23 mouse cellular contexts compared by ENCODE assay signal in genomic region chr7:142996998-142997397, GRCm38 (mm10). TPM values are rescaled to one million over a fixed set of nuclear protein-coding genes. Genes with fewer than 3 reads are reported as not detected.
DNase-seq lines count a peak whose midpoint lies in the region; ATAC-seq and TF ChIP-seq lines count a peak whose summit lies in the region.
"Had no signal": no experiment of that assay in that cellular context is flagged by ENCODE, and none has a peak within 500 bp of the region (broad histone marks: within the 10 kb centered on the region; RNA-seq: fewer than 3 reads in every experiment).

No protein-coding gene starts in this region.

- H3K36me3 ChIP-seq in lung, embryonic 14.5 days (ENCODE audit: insufficient read depth), result no peaks in the 10 kb centered on the region
- H3K36me3 ChIP-seq in liver, embryonic 11.5 days (ENCODE audit: control insufficient read depth, insufficient read depth, low read length), result no peaks in the 10 kb centered on the region
- no peaks in the 10 kb centered on the region for H3K36me3 ChIP-seq in liver, embryonic 15.5 days (replicated peaks)
- no peaks in the 10 kb centered on the region for H3K36me3 ChIP-seq in hindbrain, embryonic 13.5 days
- H3K36me3 ChIP-seq: embryonic facial prominence, embryonic 12.5 days; heart, embryonic 15.5 days had no signal

- H3K27ac ChIP-seq in lung, embryonic 14.5 days (ENCODE audit: low read depth), result no peak overlapping the region
- H3K27ac ChIP-seq in liver, embryonic 11.5 days (ENCODE audit: low read depth, low read length), result no peak overlapping the region
- peak overlapping the region; percentile 88 for H3K27ac ChIP-seq in liver, embryonic 15.5 days (replicated peaks)
- H3K27ac ChIP-seq in hindbrain, embryonic 13.5 days, result no peak overlapping the region
- H3K27ac ChIP-seq: embryonic facial prominence, embryonic 12.5 days; heart, embryonic 15.5 days; hindbrain, embryonic 14.5 days had no signal

- no peak overlapping the region for H3K4me3 ChIP-seq in lung, embryonic 14.5 days (ENCODE audit: low read depth, low read length)
- H3K4me3 ChIP-seq in liver, embryonic 11.5 days (ENCODE audit: low read depth, low read length), result no peak overlapping the region
- no peak overlapping the region for H3K4me3 ChIP-seq in liver, embryonic 15.5 days (replicated peaks)
- H3K4me3 ChIP-seq in hindbrain, embryonic 13.5 days, result no peak overlapping the region
- H3K4me3 ChIP-seq: embryonic facial prominence, embryonic 12.5 days; heart, embryonic 15.5 days had no signal

- ATAC-seq in lung, embryonic 14.5 days (ENCODE audit: insufficient read depth), result peak; percentile 8; the same call in 1 of the 2 replicates
- peak; percentile 30; the same call in 1 of the 2 replicates for ATAC-seq in erythroblast, adult 5-6 weeks (replicated peaks; ENCODE audit: low FRiP score, poor library complexity, severe bottlenecking)
- ATAC-seq in liver, embryonic 11.5 days (replicated peaks; ENCODE audit: low FRiP score), result 0 out of 2 replicates have a peak, but pooled peaks have one; percentile 30
- ATAC-seq in liver, embryonic 15.5 days (ENCODE audit: insufficient read depth), result peak; percentile 27; the same call in 1 of the 2 replicates
- ATAC-seq in hindbrain, embryonic 13.5 days (ENCODE audit: low FRiP score), result no peak
- no peak for ATAC-seq in frontal cortex, adult (ENCODE audit: low TSS enrichment)
- ATAC-seq: forebrain, postnatal 0 days had no signal

- WGBS in lung, embryonic 14.5 days, result 81% methylated on average over 2 of the region's 2 CpGs
- 80% methylated on average over 2 of the region's 2 CpGs for WGBS in liver, embryonic 11.5 days
- WGBS in liver, embryonic 15.5 days (ENCODE audit: insufficient replicate concordance), result 75% methylated on average over 2 of the region's 2 CpGs
- 79% methylated on average over 2 of the region's 2 CpGs for WGBS in hindbrain, embryonic 13.5 days

- no peak for TF ChIP-seq CTCF in lung, embryonic 14.5 days (IDR thresholded peaks at IDR 0.05; ENCODE audit: low read depth)

- H3K9ac ChIP-seq in lung, embryonic 14.5 days, result no peak overlapping the region
- H3K9ac ChIP-seq in liver, embryonic 11.5 days (ENCODE audit: low read depth, low read length), result no peak overlapping the region
- H3K9ac ChIP-seq in liver, embryonic 15.5 days, result 0 out of 2 replicates have a peak overlapping the region, but pooled peaks have one; percentile 55
- H3K9ac ChIP-seq in hindbrain, embryonic 13.5 days, result no peak overlapping the region
- H3K9ac ChIP-seq: embryonic facial prominence, embryonic 12.5 days; forebrain, postnatal 0 days; heart, embryonic 15.5 days; hindbrain, embryonic 14.5 days had no signal

- DNase-seq in lung, embryonic 14.5 days, result no peak
- no peak for DNase-seq in lung, postnatal 4 days
- no peak for DNase-seq in liver, embryonic 11.5 days (ENCODE audit: low spot score)
- no peak for DNase-seq in thymus, postnatal 4 days
- DNase-seq: adrenal gland, postnatal 10 days; cerebellum, adult 11-12 months; cerebellum, adult 9-10 months; cerebellum, postnatal 25 days; forebrain, postnatal 0 days; gastrocnemius, postnatal 36 days; heart, adult 11 months; heart, postnatal 14 days had no signal

- no peaks in the 10 kb centered on the region for H3K27me3 ChIP-seq in lung, embryonic 14.5 days (ENCODE audit: insufficient read depth, low read length)
- H3K27me3 ChIP-seq in liver, embryonic 11.5 days (replicated peaks; ENCODE audit: control insufficient read depth, insufficient read depth, low read length), result no peaks in the 10 kb centered on the region; the same call in 1 of the 2 replicates
- peaks cover 8% of the 10 kb centered on the region for H3K27me3 ChIP-seq in liver, embryonic 15.5 days
- no peaks in the 10 kb centered on the region for H3K27me3 ChIP-seq in hindbrain, embryonic 13.5 days
- H3K27me3 ChIP-seq: embryonic facial prominence, embryonic 12.5 days; heart, embryonic 15.5 days had no signal

- no peak overlapping the region for H3K4me2 ChIP-seq in lung, embryonic 14.5 days
- H3K4me2 ChIP-seq in liver, embryonic 11.5 days, result no peak overlapping the region
- peak overlapping the region; percentile 66 for H3K4me2 ChIP-seq in liver, embryonic 15.5 days
- no peak overlapping the region for H3K4me2 ChIP-seq in hindbrain, embryonic 13.5 days
- H3K4me2 ChIP-seq: embryonic facial prominence, embryonic 12.5 days; heart, embryonic 11.5 days; heart, embryonic 15.5 days; hindbrain, embryonic 14.5 days had no signal

- no peaks in the 10 kb centered on the region for H3K9me3 ChIP-seq in lung, embryonic 14.5 days (ENCODE audit: low read depth, low read length)
- no peaks in the 10 kb centered on the region for H3K9me3 ChIP-seq in liver, embryonic 11.5 days (ENCODE audit: control insufficient read depth, low read length)
- no peaks in the 10 kb centered on the region for H3K9me3 ChIP-seq in liver, embryonic 15.5 days (replicated peaks)
- no peaks in the 10 kb centered on the region for H3K9me3 ChIP-seq in hindbrain, embryonic 13.5 days
- H3K9me3 ChIP-seq: embryonic facial prominence, embryonic 12.5 days had no signal

- 0 out of 2 replicates have a peak, but pooled peaks cover 4% of the 10 kb centered on the region for H3K4me1 ChIP-seq in lung, embryonic 14.5 days (ENCODE audit: insufficient read depth)
- peaks cover 18% of the 10 kb centered on the region for H3K4me1 ChIP-seq in liver, embryonic 11.5 days (replicated peaks; ENCODE audit: control insufficient read depth, insufficient read depth, low read length)
- peaks cover 45% of the 10 kb centered on the region for H3K4me1 ChIP-seq in liver, embryonic 15.5 days (replicated peaks)
- H3K4me1 ChIP-seq in hindbrain, embryonic 13.5 days (replicated peaks), result no peaks in the 10 kb centered on the region
- H3K4me1 ChIP-seq: embryonic facial prominence, embryonic 12.5 days had no signal

RNA-seq across cellular contexts. Expression of gene Tspan32, which starts 7.8 kb away (rescaled TPM):
- 1.1 and 2.1 TPM in 2 replicates for polyA plus RNA-seq in lung, embryonic 14.5 days (2014; fragmentation: Nextera tagmentation; extraction: Ambion mirVana)
- 77.4 and 78.8 TPM in 2 replicates for total RNA-seq in erythroblast, adult 5-6 weeks (2015; ENCODE audit: low replicate concordance)
- total RNA-seq in erythroblast, adult 5-6 weeks (2017; ENCODE audit: low replicate concordance), result 55.2 and 79.5 TPM in 2 replicates
- polyA plus RNA-seq in liver, embryonic 11.5 days (2014; fragmentation: Nextera tagmentation; extraction: Ambion mirVana), result 115 and 118 TPM in 2 replicates
- polyA plus RNA-seq in liver, embryonic 15.5 days (2015; fragmentation: Nextera tagmentation; extraction: Ambion mirVana), result 80.3 and 82.2 TPM in 2 replicates
- polyA plus RNA-seq in hindbrain, embryonic 13.5 days (2015; fragmentation: Nextera tagmentation; extraction: Ambion mirVana), result 0.65 and 1.2 TPM in 2 replicates

RNA-seq across cellular contexts. Expression of gene Ascl2, which starts 27.9 kb away (rescaled TPM):
- 2.2 and 3.3 TPM in 2 replicates for polyA plus RNA-seq in lung, embryonic 14.5 days (2014; fragmentation: Nextera tagmentation; extraction: Ambion mirVana)
- total RNA-seq in erythroblast, adult 5-6 weeks (2015; ENCODE audit: low replicate concordance), result not detected in 2 replicates
- not detected in 2 replicates for total RNA-seq in erythroblast, adult 5-6 weeks (2017; ENCODE audit: low replicate concordance)
- 1.5 and 1.8 TPM in 2 replicates for polyA plus RNA-seq in liver, embryonic 11.5 days (2014; fragmentation: Nextera tagmentation; extraction: Ambion mirVana)
- polyA plus RNA-seq in liver, embryonic 15.5 days (2015; fragmentation: Nextera tagmentation; extraction: Ambion mirVana), result 0.25 and 0.44 TPM in 2 replicates
- 0.44 and 0.48 TPM in 2 replicates for polyA plus RNA-seq in hindbrain, embryonic 13.5 days (2015; fragmentation: Nextera tagmentation; extraction: Ambion mirVana)
- total RNA-seq: forebrain, postnatal 0 days; gastrocnemius, adult 8-10 months; gastrocnemius, postnatal 36 days; hematopoietic stem cell, adult 5-6 weeks; MEL had no signal

RNA-seq across cellular contexts. Expression of gene Cd81, which starts 55.5 kb away (rescaled TPM):
- 654 and 667 TPM in 2 replicates for polyA plus RNA-seq in lung, embryonic 14.5 days (2014; fragmentation: Nextera tagmentation; extraction: Ambion mirVana)
- total RNA-seq in erythroblast, adult 5-6 weeks (2015; ENCODE audit: low replicate concordance), result 59.4 and 65.9 TPM in 2 replicates
- 40.8 and 80.4 TPM in 2 replicates for total RNA-seq in erythroblast, adult 5-6 weeks (2017; ENCODE audit: low replicate concordance)
- 273 and 276 TPM in 2 replicates for polyA plus RNA-seq in liver, embryonic 11.5 days (2014; fragmentation: Nextera tagmentation; extraction: Ambion mirVana)
- 132 and 141 TPM in 2 replicates for polyA plus RNA-seq in liver, embryonic 15.5 days (2015; fragmentation: Nextera tagmentation; extraction: Ambion mirVana)
- polyA plus RNA-seq in hindbrain, embryonic 13.5 days (2015; fragmentation: Nextera tagmentation; extraction: Ambion mirVana), result 322 and 332 TPM in 2 replicates

Comparison
In these comparisons a context has a peak if more than half of its experiments do, and no peak if none do; other contexts are left out.
1. ATAC-seq: peak in lung, embryonic 14.5 days (single experiment), erythroblast, adult 5-6 weeks (single experiment), liver, embryonic 11.5 days (single experiment) and liver, embryonic 15.5 days (single experiment); none in hindbrain, embryonic 13.5 days (single experiment) and frontal cortex, adult (single experiment).
2. RNA of gene Tspan32, which starts 7.8 kb away (polyA plus RNA-seq): 115 to 118 TPM in liver, embryonic 11.5 days and 80.3 to 82.2 TPM in liver, embryonic 15.5 days; 1.1 to 2.1 TPM in lung, embryonic 14.5 days and 0.65 to 1.2 TPM in hindbrain, embryonic 13.5 days; every median in the first group is over 10 times any median in the second.